Mouse (Mus musculus): ENCODE data around the gene Ptpn9. TPM values are rescaled to one million over a fixed set of nuclear protein-coding genes. Genes with fewer than 3 reads are reported as not detected.

Ptpn9 gene
- polyA plus RNA-seq (2012; rRNA removed), result 34.9 and 76.3 TPM in 2 replicates

DNA sequence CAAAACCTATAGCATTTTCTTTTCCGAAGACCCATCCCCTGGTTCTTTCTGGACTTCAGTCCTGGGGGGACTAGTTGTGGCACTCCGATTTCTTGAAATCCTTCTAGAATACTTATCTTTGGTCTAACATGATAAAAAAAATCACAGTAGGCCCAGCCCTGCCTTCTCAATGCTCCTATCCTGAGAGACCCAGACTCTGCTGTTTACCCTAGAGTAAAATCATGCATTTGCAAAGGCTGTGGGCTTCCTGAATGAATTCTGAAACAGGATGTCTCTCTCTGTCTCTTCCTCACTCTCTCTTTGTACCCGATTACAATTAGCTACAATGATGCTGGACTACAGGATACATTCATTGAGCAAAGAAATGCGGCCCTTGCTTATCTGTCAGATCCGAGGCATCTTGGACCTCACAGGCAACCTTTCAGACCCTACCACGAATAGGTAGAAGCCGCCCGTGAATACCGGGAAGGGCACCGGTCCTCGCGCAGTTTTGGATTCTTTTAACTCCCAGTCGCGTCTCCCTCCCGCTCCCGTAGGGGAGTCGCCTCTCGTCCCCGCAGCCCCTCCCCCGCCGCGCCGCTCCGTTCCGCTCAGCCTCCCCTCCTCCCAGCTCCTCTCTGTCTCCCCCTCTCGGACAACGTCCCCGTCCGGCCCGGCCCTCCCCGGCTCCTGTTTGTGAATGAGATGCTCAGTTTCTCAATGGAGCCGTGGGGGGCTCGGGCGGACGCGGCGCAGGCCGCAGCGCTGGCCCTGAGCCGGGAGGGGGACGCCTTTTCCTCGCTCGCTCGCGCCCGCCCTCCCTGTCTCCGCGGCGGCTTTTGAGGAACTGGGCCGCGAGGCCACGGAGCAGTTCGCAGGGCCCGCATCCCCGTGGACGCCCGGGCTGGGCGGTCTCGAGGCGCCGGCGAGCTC lies at the start of gene Ptpn9:
TSS of gene Ptpn9 (plus strand) at position 638 of the 912 bp plus-strand sequence.

DNA sequence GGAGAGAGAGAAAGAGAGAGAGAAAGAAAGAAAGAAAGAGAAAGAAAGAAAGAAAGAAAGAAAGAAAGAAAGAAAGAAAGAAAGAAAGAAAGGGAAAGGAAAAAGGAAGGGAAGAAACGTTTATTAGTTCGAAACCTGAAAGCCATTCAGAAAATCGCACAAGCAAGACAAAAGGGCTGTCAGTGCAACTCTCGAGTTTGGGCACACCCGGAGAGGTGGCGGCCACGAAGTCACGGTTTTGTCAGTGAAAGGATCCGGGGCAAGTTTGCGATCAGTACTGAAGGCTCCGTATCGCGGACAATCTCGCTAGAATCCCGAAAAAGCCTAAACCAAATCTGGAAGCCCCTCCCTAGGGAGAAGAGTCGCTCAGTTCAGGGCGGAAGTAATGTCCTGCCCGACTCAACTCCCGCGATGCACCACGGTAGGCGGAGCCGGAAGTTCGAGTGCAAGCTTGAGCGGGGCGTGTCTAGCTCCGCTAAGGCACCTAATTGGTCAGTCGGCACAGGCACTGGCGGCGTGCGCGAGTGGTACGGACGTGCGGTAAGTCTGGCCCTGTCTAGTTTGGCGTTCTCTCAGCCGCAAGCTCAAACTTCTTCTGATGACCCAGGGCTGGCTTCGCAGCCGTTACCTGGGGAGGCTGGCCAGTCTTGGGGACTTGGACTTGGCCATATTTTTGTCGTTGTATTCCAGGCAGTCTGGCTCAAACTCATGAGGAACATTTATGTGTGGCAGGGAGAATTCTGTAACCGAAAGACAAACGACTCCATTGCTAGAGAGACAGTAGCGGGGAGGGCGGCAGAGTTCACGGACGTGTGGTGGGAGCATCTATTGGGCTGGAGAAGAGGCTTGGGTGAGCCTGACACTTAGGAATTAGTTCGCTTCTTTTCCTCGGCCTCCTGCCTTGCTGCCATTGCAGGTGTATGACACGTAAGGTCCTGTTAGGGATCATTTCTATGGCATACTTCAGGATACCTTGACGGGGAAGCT lies 44.0 kb upstream of the Ptpn9 start, which contains the start of gene Snupn:
TSS of gene Snupn (plus strand) at position 465 of the 987 bp plus-strand sequence.

DNA sequence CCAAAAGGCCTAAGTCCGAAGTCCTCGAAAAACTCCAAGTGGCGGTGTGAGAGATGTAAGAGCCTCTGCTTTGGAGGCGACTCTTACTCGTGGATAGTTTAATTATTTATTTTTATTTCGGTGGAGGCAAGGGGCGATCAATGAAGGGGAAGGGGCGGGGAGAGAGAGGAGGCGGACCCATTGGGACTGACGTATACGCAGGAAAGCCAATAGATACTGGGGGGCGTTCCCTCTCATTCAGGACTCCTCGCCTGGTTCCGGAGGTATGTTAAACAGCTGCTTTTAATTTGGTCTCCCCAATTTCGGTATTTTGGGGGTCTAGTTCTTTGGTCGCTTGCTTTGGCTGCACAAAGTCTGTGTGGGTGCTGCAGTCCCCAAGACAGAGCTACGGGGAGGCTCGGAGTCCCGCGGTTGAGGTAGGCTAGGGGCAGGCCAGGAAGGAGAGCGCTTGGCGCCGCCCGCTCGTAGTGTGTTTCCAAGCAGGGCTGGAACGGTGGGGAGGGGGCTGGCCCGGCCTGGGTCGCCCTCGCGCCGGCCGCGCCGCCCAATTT lies 77.2 kb downstream of the Ptpn9 start, which contains the start of gene Sin3a:
TSS of gene Sin3a (plus strand) at position 240 of the 551 bp plus-strand sequence.

Other genes starting within 250 kb of the Ptpn9 start
- 4.3 and 4.7 TPM in 2 replicates for gene Lingo1, start 198.5 kb upstream of the Ptpn9 start, polyA plus RNA-seq (2012; rRNA removed)
- gene Odf3l1, start 130.2 kb upstream of the Ptpn9 start, polyA plus RNA-seq (2012; rRNA removed), result 1.9 and 2.2 TPM in 2 replicates
- gene Cspg4, start 129.9 kb upstream of the Ptpn9 start, polyA plus RNA-seq (2012; rRNA removed), result 22.0 and 24.5 TPM in 2 replicates
- gene Snx33, start 66.6 kb upstream of the Ptpn9 start, polyA plus RNA-seq (2012; rRNA removed), result 19.8 and 22.8 TPM in 2 replicates
- 465 and 661 TPM in 2 replicates for gene Imp3, start 57.4 kb upstream of the Ptpn9 start, polyA plus RNA-seq (2012; rRNA removed)
- 4.2 and 5.4 TPM in 2 replicates for gene Snupn, start 44.0 kb upstream of the Ptpn9 start, polyA plus RNA-seq (2012; rRNA removed)
- 65.5 and 198 TPM in 2 replicates for gene Sin3a, start 77.1 kb downstream of the Ptpn9 start, polyA plus RNA-seq (2012; rRNA removed)
- gene Man2c1, start 135.8 kb downstream of the Ptpn9 start, polyA plus RNA-seq (2012; rRNA removed), result 386 and 391 TPM in 2 replicates
- gene Neil1, start 153.4 kb downstream of the Ptpn9 start, polyA plus RNA-seq (2012; rRNA removed), result 10.7 and 13.0 TPM in 2 replicates
- gene Commd4, start 163.4 kb downstream of the Ptpn9 start, polyA plus RNA-seq (2012; rRNA removed), result 211 and 215 TPM in 2 replicates
- gene Trcg1, start 241.6 kb downstream of the Ptpn9 start, polyA plus RNA-seq (2012; rRNA removed), result not detected in 2 replicates